Mouse (Mus musculus) ovary, postnatal 10 days (tissue): ENCODE results near the gene Apbb1ip.

Experiments
- DNase-seq: peaks from one replicate; pipeline ENCODE4 v3.0.0; 2022; ENCODE audit warnings: low spot score

The Apbb1ip gene

DNA sequence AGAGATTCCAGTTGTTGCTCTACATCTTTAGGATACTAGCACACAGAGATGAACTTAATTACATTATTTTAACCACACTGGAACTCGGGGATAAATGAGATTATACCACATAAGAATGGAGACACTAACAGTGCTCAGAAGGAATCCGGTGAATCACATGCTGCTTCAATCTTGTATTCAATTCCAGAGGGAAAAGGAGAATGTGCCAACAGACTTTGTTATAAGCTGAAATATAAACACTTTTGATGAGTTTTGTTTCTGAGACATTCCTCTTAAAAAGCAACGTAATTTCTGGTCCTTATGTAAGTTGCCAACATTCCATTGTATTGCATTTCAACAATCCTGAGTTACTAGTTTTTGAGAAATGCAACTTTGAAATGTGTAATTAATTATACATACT, 1.8 kb downstream of the Apbb1ip start:
- no peak for DNase-seq

DNA sequence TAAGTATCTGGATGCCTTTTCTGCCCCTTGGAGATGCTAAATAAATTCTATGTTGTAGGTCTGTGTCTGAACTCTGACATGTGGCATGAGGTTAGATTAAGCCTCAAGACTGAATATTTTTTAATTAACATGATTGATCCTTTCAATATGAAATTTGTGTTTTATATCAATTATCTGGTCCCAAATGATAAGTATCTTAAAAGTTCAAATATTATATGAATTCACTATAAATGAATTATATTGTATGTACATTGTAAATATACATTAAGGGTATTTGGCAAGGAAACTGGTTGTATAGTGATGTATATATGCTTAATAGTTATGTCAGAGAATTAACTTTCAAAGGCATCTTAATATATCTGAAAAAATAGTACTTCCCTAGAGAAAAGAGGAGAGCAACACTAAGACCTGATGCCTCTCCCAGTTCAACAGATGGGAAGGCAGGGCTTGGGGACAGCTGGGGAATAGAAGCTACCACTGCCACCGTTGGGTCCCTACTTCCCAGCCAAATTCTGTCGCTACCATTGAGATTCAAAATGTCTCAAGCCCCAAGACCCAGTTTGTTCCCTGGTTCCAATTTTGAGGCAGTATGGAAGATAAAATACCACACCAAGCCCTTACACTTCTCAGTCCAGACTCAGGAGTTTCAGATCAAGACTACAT, 2.8 kb downstream of the Apbb1ip start:
- DNase-seq: no peak

GRCm38 (mm10) chr2:22777757-22778156, 3.9 kb downstream of the Apbb1ip start:
- no peak for DNase-seq

DNA sequence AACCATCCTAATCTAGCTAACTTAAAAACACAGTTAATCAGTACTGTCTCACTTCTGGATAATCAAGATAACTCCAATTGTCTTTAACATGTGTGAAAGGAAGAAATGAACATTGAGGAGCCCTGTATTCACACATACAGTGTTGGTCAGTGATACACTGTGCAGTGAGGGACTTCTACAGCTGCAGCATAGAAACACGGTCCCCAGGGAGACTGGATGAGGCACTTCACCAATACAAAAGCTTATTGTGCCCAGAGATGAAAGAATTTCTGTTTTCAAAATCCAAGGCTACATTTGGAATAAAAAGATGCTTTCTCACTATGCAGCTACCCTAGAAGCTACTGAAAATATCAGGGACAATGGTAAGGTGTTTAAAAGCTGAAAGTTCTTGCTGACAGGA, 7.0 kb downstream of the Apbb1ip start:
- DNase-seq: no peak

DNA sequence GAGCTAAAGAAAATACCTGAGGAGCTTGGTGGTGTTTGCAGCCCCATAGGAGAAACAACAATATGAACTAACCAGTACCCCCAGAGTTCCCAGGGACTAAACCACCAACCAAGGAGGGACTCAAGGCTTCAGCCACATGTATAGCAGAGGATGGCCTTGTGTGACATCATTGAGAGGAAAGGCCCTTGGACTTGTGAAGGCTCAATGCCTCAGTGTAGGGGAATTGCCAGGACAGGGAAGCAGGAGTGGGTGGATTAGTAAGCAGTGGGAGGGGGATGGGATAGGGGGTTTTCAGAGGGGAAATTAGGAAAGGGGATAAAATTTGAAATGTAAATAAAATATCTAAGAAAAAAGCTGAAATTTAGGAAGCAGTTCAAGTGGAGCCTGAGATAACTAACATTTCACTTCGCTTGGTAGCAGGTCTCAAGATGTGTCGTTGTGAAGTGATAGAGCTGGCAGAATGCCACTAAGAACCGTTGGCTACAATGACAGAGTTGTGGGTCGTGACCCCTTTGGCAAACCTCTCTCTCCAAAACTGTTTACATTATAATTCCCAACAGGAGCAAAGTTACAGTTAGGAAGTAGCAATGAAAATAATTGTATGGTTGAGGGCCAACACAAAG, 7.6 kb downstream of the Apbb1ip start:
- DNase-seq: no peak

DNA sequence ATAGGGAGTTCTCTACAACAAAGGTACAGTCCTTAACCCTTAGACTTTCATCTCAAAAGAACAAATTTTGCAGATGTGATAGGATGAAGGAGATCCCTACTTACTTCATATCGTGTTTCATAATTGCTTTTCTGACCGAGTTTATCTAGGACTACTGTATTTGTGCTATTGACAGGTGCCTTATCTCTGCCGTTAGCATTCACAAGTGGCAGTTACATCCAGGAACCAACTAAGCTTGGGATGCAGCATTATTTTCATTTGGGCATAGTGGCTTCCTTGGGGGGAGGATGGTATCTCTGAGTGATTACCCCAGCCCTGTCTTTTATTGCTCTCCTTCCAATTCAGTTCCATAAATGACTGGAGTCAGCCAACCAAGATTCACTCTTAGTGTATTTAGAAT, 8.2 kb downstream of the Apbb1ip start:
- DNase-seq: no peak

DNA sequence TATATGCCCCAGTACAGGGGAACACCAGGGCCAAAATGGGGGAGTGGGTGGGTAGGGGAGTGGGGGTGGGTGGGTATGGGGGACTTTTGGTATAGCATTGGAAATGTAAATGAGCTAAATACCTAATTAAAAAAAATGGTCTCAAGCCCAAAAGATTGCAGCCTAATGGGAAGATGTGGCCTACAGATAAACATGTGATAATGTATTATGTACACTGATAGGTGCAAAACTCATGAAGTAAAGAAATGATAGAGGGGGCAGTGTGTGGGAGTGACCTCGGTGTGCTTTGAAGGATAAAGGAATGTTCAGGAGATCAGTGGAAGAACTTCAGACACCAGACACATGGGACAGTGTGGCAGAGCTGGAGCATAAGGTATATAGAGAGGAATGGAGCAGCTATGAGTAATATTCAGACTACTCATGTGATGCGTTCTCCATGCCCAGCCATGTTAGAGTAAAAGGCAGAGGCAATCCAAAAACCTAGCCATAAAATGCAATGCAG, 9.3 kb downstream of the Apbb1ip start:
- DNase-seq: no peak

GRCm38 (mm10) chr2:22784186-22784585, 10.3 kb downstream of the Apbb1ip start:
- no peak for DNase-seq

DNA sequence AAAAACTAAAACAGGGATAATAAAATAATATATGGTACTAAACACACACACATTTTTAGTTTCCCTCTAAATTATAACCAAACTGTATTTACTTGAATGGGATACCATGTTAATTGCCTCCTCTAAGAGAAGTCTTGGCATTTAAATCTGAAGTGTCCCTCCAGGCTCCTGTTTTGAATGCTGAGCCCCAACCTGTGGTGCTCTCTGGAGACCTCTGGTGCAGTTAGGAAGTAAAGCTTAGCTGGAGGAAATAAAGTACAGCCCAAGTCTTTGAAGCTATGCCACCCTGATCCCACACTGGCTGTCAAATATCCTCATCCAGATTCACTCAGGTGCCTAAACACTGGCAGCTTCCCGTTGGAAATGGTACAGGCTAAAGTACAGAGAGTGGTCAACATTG, 10.9 kb downstream of the Apbb1ip start:
- no peak for DNase-seq

DNA sequence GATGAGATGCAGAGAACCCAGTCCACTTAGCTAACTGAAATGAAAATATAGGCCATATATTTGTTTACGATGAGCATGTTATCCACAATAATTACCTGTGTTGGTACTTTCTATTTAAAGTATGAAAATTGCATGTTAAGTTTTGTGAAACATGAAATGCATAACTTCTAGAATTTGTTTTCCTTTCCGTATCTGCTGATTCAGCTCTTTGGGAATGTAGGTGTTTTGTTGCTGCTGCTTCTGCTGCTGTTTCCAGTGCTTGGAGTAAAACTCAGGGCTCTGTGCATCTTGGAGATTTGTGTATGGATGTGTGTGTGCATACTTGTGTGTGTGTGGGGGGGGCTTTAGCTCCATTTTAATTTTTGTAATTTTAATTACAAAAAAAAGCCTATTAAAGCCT, 14.8 kb downstream of the Apbb1ip start:
- no peak for DNase-seq

GRCm38 (mm10) chr2:22789576-22789975, 15.7 kb downstream of the Apbb1ip start:
- DNase-seq: no peak

DNA sequence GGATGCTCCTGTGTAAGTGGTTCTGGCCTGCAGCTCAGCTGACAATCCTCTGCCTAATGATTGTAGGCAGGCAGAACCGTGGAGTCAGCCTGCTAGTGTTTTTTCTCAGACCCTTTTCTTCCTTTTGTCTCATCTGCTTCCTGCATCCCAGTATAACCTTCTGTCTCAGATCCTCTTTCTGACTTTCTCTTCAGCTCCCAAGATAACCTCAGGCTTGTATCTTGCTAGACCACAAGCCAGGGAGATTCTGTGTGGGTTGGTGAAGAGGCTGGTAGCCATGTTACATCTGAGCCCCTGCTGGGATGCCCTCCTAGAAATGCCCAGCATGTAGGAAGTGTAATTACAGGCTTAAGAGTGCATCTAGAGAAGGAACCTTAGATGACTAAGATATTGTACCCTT, 16.5 kb downstream of the Apbb1ip start:
- no peak for DNase-seq

DNA sequence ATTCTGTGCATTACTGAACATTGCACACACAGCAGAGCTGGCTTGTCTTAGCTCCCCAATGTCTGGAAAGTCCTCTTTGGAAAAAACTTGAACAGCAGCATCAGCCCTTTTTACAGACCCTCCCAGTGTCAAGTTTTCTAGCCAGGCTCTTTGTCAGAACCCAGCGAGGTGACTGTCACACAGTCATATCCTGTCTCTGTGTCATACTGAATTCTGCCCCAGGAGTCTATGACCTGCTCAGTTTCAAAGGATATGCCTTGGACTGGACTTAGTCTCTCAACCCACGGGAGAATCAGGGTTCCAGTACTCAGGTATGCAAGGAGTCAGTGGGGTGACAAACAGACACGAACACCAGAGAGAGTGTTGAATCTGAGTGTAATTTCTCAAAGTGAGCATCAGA, 21.2 kb downstream of the Apbb1ip start:
- no peak for DNase-seq

DNA sequence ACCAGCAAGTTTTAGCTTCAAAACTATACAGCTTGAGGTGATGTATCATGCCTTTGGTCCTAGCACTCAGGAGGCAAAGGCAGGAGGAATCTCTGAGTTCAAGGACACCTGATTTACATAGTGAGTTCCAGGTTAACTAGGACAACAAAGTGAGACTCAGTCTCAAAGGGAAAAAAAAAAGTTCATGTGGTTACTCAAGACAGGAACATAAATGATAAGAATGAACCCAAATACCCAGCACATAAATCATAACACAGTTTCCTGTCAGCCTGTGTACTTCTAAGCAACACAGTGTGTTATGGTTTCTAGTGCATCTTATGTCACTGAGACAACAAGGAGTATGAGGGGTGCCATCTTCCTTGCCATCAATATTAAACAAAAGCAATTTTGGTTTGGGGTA, 22.6 kb downstream of the Apbb1ip start:
- DNase-seq: no peak

GRCm38 (mm10) chr2:22799430-22800041, 25.6 kb downstream of the Apbb1ip start:
- no peak for DNase-seq

- no peak for DNase-seq
Measured at GRCm38 (mm10) chr2:22805589-22805988, 31.7 kb downstream of the Apbb1ip start.

DNA sequence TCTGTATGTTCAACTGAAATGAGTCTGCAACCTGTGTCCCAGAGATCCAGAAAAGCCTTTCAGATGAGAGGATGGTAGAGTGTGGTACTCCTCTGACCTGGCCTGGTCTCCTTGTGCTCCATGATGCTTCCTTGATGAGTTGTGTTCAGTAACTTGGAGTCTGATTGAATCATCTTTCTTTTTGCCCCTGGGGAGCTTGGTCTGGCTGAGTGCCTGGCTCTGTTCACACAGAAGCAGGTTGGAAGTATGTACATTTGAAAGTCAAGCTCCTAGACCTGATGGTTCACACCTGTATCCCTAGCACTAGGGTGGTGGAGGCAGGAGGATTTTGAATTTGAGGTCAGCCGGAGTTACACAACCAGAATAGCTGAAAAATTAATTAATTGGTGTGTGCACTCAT, 32.7 kb downstream of the Apbb1ip start:
- DNase-seq: no peak

DNA sequence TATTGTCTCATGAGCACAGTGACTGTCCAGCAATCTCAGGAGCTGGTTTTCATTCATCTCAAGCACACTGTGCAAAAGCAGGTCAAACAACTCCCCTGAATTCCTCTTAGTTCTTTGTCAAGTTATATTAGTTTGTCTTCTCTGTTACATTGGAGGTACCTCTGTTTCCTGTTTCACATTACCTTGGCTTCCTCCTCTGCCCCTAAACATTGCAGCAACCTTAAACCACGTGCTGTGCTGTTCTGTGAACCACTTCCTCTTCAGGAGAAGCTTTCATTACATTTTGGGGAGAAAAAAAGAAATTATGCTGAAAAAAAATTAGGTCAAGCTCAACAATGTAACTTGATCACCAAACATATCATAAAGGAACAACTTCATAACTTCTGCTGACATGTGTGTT, 33.4 kb downstream of the Apbb1ip start:
- DNase-seq: no peak

- DNase-seq: no peak
Measured at GRCm38 (mm10) chr2:22810851-22811250, 37.0 kb downstream of the Apbb1ip start.

DNA sequence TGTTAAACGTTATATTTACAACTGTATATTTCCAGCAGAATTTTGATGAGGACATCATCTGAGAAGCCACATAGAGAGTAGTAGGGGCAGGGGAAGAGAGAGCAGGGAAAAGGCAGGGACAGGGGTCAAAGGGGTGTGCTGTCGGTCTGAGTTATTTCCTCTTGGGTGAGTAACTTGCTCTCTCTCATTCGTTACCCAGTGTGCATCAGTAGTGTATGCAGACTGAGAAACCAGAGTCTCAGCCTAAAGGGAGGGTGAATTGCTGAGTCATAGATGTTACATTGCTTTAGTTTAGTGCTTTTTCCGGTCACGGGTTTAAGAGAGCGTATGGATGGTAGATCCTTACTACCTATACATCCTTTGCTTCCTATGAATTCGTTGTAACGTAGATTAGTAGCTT, 37.6 kb downstream of the Apbb1ip start:
- DNase-seq: no peak

DNA sequence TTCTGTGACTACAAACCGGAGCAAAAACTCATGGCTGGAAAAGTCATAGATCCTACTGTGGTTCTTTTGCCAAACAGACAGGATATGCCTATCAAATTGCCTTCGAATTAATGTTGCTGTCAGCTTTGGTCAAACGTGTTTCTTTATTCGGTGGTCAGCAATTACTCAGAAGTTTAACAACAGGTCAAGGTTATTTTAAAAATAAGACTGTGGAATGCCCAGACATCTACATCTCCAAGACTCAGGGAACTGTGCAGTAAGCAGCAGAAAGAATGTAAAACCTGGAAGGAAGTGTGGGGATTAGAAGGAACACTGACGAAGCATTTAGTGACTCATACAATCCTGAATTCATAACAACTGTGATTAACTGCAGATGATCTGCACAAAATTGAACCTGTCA, 40.0 kb downstream of the Apbb1ip start:
- no peak for DNase-seq

GRCm38 (mm10) chr2:22815674-22816073, 41.8 kb downstream of the Apbb1ip start:
- no peak for DNase-seq

GRCm38 (mm10) chr2:22816231-22816630, 42.3 kb downstream of the Apbb1ip start:
- DNase-seq: no peak

GRCm38 (mm10) chr2:22822293-22822692, 48.4 kb downstream of the Apbb1ip start:
- no peak for DNase-seq
